Mouse (Mus musculus): ENCODE results near the gene Zbtb3.

Zbtb3 gene

DNA sequence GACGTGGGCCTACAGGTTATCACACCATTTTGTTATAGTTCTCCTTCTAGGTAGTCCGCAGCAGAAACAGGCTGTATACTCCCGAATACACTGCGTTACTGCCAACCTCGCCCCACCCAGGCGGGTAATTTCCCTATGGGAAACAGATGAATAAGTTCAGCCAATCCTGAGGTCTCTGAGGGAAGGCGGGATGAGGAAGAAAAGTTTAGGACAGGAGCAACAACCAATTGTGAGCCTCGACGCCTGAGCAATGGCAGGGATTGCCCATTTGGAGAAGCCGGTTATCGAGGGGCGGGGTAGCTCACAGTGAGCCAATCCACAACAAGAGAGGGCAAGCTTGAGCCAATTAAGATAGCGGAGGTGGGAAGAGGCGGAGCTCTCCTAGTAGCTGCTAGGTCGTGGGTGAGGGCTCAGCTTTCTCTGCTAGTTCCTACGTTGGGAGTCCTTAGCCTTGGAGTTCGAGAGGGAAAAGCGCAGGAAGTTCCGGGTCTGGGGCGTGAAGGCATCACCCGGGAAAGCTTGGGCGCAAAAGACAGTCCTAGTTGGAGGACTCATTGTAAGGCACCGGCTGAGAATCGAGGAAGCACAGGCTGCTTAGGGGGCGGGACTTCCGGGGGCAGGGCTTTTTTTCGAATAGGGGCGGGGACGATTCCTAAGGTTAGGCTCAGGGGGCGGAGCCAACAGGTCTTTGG is at the start of gene Zbtb3:
Gene Zbtb3 (plus strand): TSS at position 426 of the 692 bp plus-strand sequence.
- peak; percentile 94 for DNase-seq

GRCm38 (mm10) chr19:8755652-8756051 is 46.7 kb upstream of the Zbtb3 start:
- DNase-seq: no peak

- DNase-seq: peak; percentile 89
Measured at GRCm38 (mm10) chr19:8756635-8757387, 45.5 kb upstream of the Zbtb3 start, which contains the start of gene Nxf1. Gene Nxf1, plus strand, starts transcription at chr19:8757073.

- no peak for DNase-seq
Measured at GRCm38 (mm10) chr19:8757471-8757998, 44.8 kb upstream of the Zbtb3 start.

DNA sequence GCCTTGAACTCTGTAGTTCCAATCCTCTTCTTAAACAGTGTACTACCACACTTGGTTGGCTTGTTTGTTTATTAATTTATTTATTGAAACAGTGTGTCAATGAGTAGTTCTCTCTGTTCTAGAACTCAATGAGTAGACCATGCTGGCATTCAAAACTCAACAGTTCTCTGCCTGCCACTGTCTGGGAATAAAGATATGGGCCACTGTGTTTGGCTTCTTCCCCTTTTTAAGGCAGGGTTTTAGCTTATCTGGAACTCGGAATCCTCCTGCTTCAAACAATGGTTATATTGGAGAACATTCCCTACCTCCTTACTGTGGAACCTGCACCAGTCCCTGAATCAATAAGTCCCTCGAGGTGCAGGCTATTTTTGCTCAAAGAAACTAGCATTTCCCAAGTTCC is 43.5 kb upstream of the Zbtb3 start:
- no peak for DNase-seq

GRCm38 (mm10) chr19:8760757-8761156 is 41.6 kb upstream of the Zbtb3 start:
- no peak for DNase-seq

GRCm38 (mm10) chr19:8763276-8763675 is 39.1 kb upstream of the Zbtb3 start:
- no peak for DNase-seq

DNA sequence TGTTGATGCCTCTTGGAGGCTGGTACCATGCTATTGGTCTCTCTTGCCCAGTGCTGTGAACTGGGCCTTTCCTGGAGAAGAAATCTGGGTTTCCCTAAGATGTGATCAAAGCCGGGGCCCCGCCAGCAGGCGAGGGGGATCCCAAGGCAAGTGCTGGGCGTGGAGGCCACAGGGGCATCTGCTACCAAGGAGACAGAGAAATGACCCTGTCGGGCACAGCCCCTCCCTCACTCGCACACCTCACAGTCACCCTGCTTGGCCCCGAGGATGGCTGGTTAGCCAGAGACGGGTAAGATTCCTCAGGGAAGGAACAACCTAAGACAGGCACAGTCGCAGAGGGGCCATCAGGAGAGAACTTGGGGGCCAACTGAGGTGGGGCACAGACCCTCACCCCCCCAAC is 36.8 kb upstream of the Zbtb3 start:
- DNase-seq: no peak

- peak; percentile 71 for DNase-seq
Measured at GRCm38 (mm10) chr19:8770567-8771270, 31.6 kb upstream of the Zbtb3 start, which contains the start of gene Tmem223. Gene Tmem223, plus strand, starts transcription at chr19:8770996.

GRCm38 (mm10) chr19:8772996-8773395 is 29.4 kb upstream of the Zbtb3 start:
- no peak for DNase-seq

DNA sequence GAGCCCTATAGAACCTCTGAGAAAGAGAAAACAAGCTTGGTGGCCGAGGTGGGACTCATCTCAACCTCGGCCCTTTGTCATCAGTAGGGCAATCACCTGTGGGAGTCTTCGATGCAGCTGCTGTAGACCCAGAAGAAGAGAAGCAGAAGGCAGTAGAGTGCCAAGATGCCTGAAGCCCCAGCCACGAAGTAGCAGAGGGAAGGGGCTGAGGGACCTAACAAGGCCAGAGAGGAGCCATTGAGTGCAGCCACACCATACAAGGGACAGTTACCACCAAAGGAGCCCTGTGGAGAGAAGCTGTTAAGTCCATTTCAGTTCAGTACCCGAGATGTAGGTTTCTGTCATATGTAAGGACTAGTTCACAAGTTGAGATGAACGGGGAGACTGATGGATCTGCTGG is 28.9 kb upstream of the Zbtb3 start:
- no peak for DNase-seq

DNA sequence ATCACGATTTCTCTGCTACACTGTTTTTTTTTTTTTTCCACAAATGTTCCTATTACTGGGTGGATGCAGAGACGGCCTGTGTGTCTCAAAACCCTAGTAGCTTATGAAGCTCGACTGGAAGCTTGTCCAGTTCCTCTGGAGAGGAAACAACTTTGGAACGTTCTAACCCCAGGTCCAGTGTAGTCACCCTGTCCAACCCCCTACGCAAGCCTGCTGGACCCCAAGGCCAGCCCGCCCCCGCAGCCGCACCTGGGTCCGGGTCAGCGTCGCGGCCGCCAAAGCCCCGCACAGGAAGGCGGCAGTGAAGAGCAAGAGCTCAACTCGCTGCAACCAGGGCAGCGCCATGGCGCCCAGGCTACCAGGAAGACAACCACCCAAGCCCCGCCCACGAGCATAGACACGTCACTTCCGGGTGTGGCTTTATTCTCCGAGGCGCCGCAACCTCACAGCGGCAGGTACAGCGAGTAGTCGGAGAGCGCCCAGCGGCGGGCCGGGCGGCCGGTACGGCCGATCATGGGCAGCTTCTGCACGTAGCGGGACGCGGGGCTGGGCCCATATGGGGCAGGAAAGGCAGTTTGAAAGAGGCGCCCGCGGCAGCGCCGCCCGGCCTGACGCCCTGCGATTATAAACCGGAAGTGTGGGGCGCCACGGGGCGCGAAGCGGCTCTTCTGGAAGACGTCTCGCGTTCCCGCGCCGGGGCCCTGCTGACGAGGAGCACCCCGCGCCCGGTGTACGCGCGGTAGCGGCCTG is 28.1 kb upstream of the Zbtb3 start, which contains the start of gene Tmem179b:
Gene Tmem179b (minus strand): TSS at position 382 of the 750 bp plus-strand sequence.
- DNase-seq: peak; percentile 96

GRCm38 (mm10) chr19:8774951-8775421 is 27.4 kb upstream of the Zbtb3 start:
- DNase-seq: no peak

- peak; percentile 88 for DNase-seq
Measured at GRCm38 (mm10) chr19:8786008-8786781, 16.2 kb upstream of the Zbtb3 start, which contains the start of gene Taf6l. Gene Taf6l, minus strand, starts transcription at chr19:8786417.

- no peak for DNase-seq
Measured at GRCm38 (mm10) chr19:8788521-8788920, 13.8 kb upstream of the Zbtb3 start.

DNA sequence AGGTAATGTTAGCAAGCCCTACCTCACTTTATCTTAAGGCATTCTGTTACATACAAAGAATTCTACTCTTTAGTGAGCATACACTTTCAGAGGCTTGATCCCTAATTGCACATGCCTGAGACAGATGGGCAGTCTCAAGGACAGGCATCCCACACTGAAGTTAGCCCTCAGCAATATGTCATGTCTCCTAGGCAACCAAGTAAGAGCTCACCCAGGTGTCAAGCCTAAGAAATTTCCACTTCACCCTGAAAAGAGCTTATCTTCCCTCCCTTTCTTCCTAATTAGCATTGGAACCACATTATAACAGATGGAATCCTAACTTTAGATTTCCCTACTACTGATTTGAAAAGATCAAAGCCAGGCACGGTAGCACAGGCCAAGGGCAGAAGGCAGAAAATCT is 13.2 kb upstream of the Zbtb3 start:
- no peak for DNase-seq

DNA sequence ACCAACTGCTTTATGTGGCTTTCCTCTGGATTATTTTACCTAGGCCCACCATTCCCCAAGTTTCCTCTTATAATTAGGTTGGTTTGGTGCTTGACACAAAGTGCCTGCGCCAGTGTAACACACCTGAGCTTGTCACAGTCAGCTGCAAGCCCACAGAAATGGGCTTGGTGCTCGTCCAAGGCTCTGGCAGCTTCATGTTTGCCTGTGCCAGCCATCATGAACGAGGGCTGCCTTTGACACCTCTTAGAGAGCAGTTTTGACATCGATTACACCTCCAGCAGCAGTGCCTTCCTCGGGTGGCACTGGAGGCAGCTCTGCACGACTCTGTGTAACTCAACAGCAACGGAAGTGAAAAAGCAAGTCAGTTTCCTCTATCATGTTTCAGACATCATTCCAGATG is 12.2 kb upstream of the Zbtb3 start:
- no peak for DNase-seq

DNA sequence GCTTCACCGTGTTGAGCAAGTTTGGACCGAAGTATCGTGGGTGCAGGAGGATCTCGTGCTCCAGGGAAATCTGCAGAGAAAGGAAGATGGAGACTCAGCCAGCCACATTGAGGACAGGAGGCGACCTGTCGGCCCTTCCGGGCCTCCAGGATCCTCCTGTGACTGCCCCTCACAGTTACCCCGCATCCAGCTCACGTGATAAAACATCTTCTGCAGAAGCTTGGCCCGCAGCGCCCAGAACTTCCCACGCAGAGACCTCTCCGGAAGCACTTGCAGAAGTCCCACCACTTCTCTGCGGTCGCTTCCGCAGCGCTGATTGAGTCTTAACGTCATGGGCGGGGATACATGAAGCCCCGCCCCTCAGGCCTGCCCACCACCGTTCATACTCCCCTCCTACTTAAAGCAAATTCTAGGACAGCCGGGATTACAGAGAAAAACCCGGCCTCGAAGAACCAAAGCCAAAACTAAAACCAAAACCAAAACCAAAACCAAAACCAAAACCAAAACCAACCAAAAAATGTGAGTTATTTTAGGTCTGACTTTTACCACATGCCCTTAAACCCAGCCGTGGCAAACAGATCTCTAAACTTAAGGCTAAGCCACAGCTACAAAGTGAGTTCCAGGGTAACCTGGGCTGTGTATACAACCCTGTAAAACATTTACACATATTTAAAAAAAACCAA is 4.0 kb upstream of the Zbtb3 start, which contains the start of gene Polr2g:
Gene Polr2g (minus strand): TSS at position 314 of the 683 bp plus-strand sequence.
- DNase-seq: peak; percentile 86

DNA sequence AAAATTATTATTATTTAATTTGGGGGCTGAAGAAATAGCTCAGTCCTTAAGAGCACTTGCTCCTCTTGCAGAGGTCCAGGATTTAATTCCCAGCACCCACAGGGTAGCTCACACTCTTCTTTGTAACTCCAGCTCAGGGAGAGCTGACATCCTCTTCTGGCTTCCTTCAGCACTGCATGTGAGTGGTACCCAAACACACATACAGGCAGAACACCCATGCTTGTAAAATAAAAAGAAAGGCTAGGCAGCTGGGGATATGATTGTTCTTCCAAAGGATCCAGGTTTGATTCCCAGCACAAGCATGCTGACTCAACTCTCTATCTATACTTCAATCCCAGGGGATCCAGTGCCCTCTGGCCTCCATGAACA is 3.4 kb upstream of the Zbtb3 start:
- no peak for DNase-seq

DNA sequence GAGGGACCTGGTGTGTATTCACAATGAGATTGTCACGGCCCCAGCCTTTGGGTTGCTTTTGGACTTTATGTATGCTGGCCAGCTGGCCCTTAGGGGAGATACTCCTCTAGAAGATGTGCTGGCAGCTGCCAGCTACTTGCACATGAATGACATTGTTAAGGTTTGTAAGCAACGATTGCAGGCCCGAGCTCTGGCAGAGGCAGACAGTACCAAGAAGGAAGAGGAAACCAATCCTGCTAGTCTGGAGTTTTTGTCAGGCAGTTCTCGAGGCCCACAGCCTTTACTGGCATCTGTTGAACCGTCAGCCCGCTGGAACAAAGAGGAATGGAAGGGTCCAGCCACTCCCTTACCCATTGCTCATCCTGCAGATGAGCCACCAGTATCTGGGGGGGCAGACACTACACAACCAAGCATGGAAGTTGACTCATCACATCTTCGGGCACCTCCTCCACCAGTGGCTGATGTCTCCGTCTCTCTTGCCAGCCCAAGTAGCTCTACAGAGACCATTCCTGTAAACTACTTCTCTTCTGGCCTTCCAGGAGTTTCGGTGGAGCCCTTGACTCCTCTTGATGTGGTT is 937 bp downstream of the Zbtb3 start:
- no peak for DNase-seq

Measured in cerebellum, adult 11 months (tissue).